Mouse (Mus musculus) limb, embryonic 14.5 days (tissue): ENCODE data around the gene Cacna1s. TPM values are rescaled to one million over a fixed set of nuclear protein-coding genes. Genes with fewer than 3 reads are reported as not detected.

ENCODE experiments used
- ATAC-seq: fragments of 200-750 bp; cut with Nextera tagmentation; 2 replicates; pipeline ENCODE4 v1.8.0; 2017; ENCODE audit warnings: low read depth, moderate number of reproducible peaks, moderate TSS enrichment; ENCODE audit not compliant: low FRiP score
- DNase-seq: peaks from one replicate; pipeline ENCODE4 v3.0.0-alpha.2; 2015; ENCODE audit warnings: low spot score
- H3K27ac ChIP-seq: fragments of 300-500 bp; sonication (generic); replicated peaks from 2 replicates; pipeline ENCODE4 v1.5.1; 2014; ENCODE audit warnings: low read depth, mild to moderate bottlenecking, low read length, moderate library complexity, mixed read lengths
- H3K27me3 ChIP-seq: fragments of 300-500 bp; sonication (generic); 2 replicates; pipeline ENCODE4 v1.6.1; 2014; ENCODE audit warnings: low read length, mixed read lengths; ENCODE audit not compliant: control insufficient read depth, insufficient read depth
- H3K36me3 ChIP-seq: fragments of 300-500 bp; sonication (generic); 2 replicates; pipeline ENCODE4 v1.6.1; 2014; ENCODE audit warnings: mild to moderate bottlenecking, low read length, moderate library complexity, mixed read lengths; ENCODE audit not compliant: control insufficient read depth, insufficient read depth
- H3K4me1 ChIP-seq: fragments of 300-500 bp; sonication (generic); 2 replicates; pipeline ENCODE4 v1.6.1; 2014; ENCODE audit warnings: antibody characterized with exemption, low read length, mixed read lengths; ENCODE audit not compliant: control insufficient read depth, insufficient read depth
- H3K4me2 ChIP-seq: fragments of 300-500 bp; sonication (generic); replicated peaks from 2 replicates; pipeline ENCODE4 v1.6.1; 2014; ENCODE audit warnings: low read depth, mild to moderate bottlenecking, low read length, moderate library complexity; ENCODE audit not compliant: severe bottlenecking
- H3K4me3 ChIP-seq: fragments of 300-500 bp; sonication (generic); replicated peaks from 2 replicates; pipeline ENCODE4 v1.5.1; 2014; ENCODE audit warnings: low read length
- H3K9ac ChIP-seq: fragments of 300-500 bp; sonication (generic); 2 replicates; pipeline ENCODE4 v1.6.1; 2014; ENCODE audit warnings: mild to moderate bottlenecking, low read depth, low read length, moderate library complexity; ENCODE audit not compliant: severe bottlenecking
- H3K9me3 ChIP-seq: fragments of 300-500 bp; sonication (generic); 2 replicates; pipeline ENCODE4 v1.6.1; 2016; ENCODE audit warnings: low read length; ENCODE audit not compliant: control insufficient read depth
- POLR2A ChIP-seq: fragments of 200-500 bp; IDR thresholded peaks from 2 replicates; pipeline ENCODE4 v1.8.0; 2012; ENCODE audit warnings: inconsistent platforms, mild to moderate bottlenecking, moderate library complexity, borderline replicate concordance; ENCODE audit not compliant: insufficient read depth, insufficient read length; ENCODE audit errors: extremely low read depth
- WGBS: fragments of 180-500 bp; shearing (Covaris S2); extraction: QIAGEN DNeasy Blood & Tissue Kit; methylation state at CpG from one replicate; pipeline ENCODE4 v1.1.7; 2014; 5-methylcytosine and 5-hydroxymethylcytosine counted together
- polyA plus RNA-seq, 2 experiments: library from polyadenylated mRNA; depleted of rRNA in 1 of 2; stranded (reverse) in 1 of 2; unstranded in 1 of 2; fragments of >200 nt; fragmentation: Nextera tagmentation in 1 of 2; extraction: Ambion mirVana in 1 of 2; gene quantifications; 2 replicates each; pipeline versions ENCODE4 v1.2.1 to v1.2.3; 2012 to 2014

Cacna1s gene
- polyA plus RNA-seq (2012; rRNA removed) (16.6 and 22.4 TPM in 2 replicates), polyA plus RNA-seq (2014; fragmentation: Nextera tagmentation; extraction: Ambion mirVana) (4.3 and 6.9 TPM in 2 replicates)

GRCm38 (mm10) chr1:136052547-136052946, at the start of gene Cacna1s:
Cacna1s (plus strand) TSS chr1:136052750.
- Histone ChIP-seq H3K27ac (no peak within 1 kb of the TSS), H3K27me3 (peaks cover 33% of the 10 kb centered on the region)

GRCm38 (mm10) chr1:136006292-136006748, 46.2 kb upstream of the Cacna1s start, which contains the start of gene Igfn1:
Igfn1 (minus strand) TSS chr1:136006342.
- 63% methylated on average over 3 of the region's 3 CpGs for WGBS
- TF ChIP-seq POLR2A, result no peak
- peak within 1 kb of the TSS; percentile 61; the same call in 1 of the 2 replicates for H3K4me2 ChIP-seq

More at GRCm38 (mm10) chr1:136052547-136052946, at the start of gene Cacna1s:
- Histone ChIP-seq H3K4me2 (no peak within 1 kb of the TSS), H3K9me3 (no peaks in the 10 kb centered on the region), H3K36me3 (no peaks in the 10 kb centered on the region), H3K4me3 (no peak within 1 kb of the TSS), H3K4me1 (peaks cover 4% of the 10 kb centered on the region; the same call in 1 of the 2 replicates), H3K9ac (no peak within 1 kb of the TSS)
- WGBS, result 35% methylated on average over 11 of the region's 11 CpGs
- TF ChIP-seq POLR2A, result no peak
- DNase-seq, result no peak
- ATAC-seq, result peak; percentile 53

GRCm38 (mm10) chr1:136007211-136008158, 45.1 kb upstream of the Cacna1s start, which contains the start of gene Tmem9:
Tmem9 (plus strand) TSS chr1:136008150.
- H3K9me3 ChIP-seq, result no peaks in the 10 kb centered on the region
- ATAC-seq, result peak; percentile 93
- 4% methylated on average over 37 of the region's 37 CpGs for WGBS
- peak within 1 kb of the TSS; percentile 25; the same call in 1 of the 2 replicates for H3K9ac ChIP-seq
- peak within 1 kb of the TSS; percentile 61 for H3K4me2 ChIP-seq
- peak; percentile 76 for DNase-seq
- no peak within 1 kb of the TSS for H3K27ac ChIP-seq
- peaks cover 7% of the 10 kb centered on the region for H3K4me1 ChIP-seq
- H3K36me3 ChIP-seq, result no peaks in the 10 kb centered on the region
- 0 out of 2 replicates have a peak, but pooled peaks cover 4% of the 10 kb centered on the region for H3K27me3 ChIP-seq
- H3K4me3 ChIP-seq, result peak within 1 kb of the TSS; percentile 40
- TF ChIP-seq POLR2A, result no peak

More at GRCm38 (mm10) chr1:136006292-136006748, 46.2 kb upstream of the Cacna1s start, which contains the start of gene Igfn1:
- no peak within 1 kb of the TSS for H3K27ac ChIP-seq
- no peaks in the 10 kb centered on the region for H3K36me3 ChIP-seq
- no peak within 1 kb of the TSS for H3K4me3 ChIP-seq
- H3K27me3 ChIP-seq, result 0 out of 2 replicates have a peak, but pooled peaks cover 4% of the 10 kb centered on the region
- DNase-seq (no peak), ATAC-seq (no peak)
- no peaks in the 10 kb centered on the region for H3K9me3 ChIP-seq
- H3K9ac ChIP-seq, result no peak within 1 kb of the TSS
- peaks cover 4% of the 10 kb centered on the region; the same call in 1 of the 2 replicates for H3K4me1 ChIP-seq

GRCm38 (mm10) chr1:136008159-136008533, 44.4 kb upstream of the Cacna1s start:
- Histone ChIP-seq H3K27me3 (0 out of 2 replicates have a peak, but pooled peaks cover 4% of the 10 kb centered on the region), H3K4me1 (peaks cover 7% of the 10 kb centered on the region), H3K27ac (no peak overlapping the region), H3K9me3 (no peaks in the 10 kb centered on the region), H3K36me3 (no peaks in the 10 kb centered on the region), H3K9ac (no peak overlapping the region), H3K4me3 (peak overlapping the region; percentile 40), H3K4me2 (peak overlapping the region; percentile 61)
- peak; percentile 42 for ATAC-seq
- no peak for TF ChIP-seq POLR2A
- 24% methylated on average over 8 of the region's 8 CpGs for WGBS
- no peak for DNase-seq

GRCm38 (mm10) chr1:136010247-136010646, 42.3 kb upstream of the Cacna1s start:
- 87% methylated on average over 4 of the region's 4 CpGs for WGBS

More at GRCm38 (mm10) chr1:136010247-136010646, 42.3 kb upstream of the Cacna1s start:
- H3K9ac ChIP-seq, result no peak overlapping the region
- no peak for DNase-seq
- H3K27ac ChIP-seq, result no peak overlapping the region
- no peak overlapping the region for H3K4me2 ChIP-seq
- H3K27me3 ChIP-seq, result 0 out of 2 replicates have a peak, but pooled peaks cover 4% of the 10 kb centered on the region
- H3K4me1 ChIP-seq, result peaks cover 7% of the 10 kb centered on the region
- no peak overlapping the region for H3K4me3 ChIP-seq
- H3K36me3 ChIP-seq, result no peaks in the 10 kb centered on the region
- no peaks in the 10 kb centered on the region for H3K9me3 ChIP-seq
- no peak for ATAC-seq
- TF ChIP-seq POLR2A, result no peak
